Mouse (Mus musculus) cortical plate, adult 2 months (tissue): ENCODE data around the gene Dnase1l3.

Experiments
- CTCF ChIP-seq: fragments of 200-500 bp; IDR thresholded peaks from 2 replicates; pipeline ENCODE4 v1.5.1; 2011; ENCODE audit warnings: mild to moderate bottlenecking, control low read depth, low read length; ENCODE audit not compliant: insufficient read depth; ENCODE audit errors: extremely low read depth
- POLR2A ChIP-seq: fragments of 200-500 bp; IDR thresholded peaks from 2 replicates; pipeline ENCODE4 v1.6.1; 2011; ENCODE audit warnings: mild to moderate bottlenecking, low read length, control low read depth; ENCODE audit not compliant: insufficient read depth; ENCODE audit errors: extremely low read depth

DNA sequence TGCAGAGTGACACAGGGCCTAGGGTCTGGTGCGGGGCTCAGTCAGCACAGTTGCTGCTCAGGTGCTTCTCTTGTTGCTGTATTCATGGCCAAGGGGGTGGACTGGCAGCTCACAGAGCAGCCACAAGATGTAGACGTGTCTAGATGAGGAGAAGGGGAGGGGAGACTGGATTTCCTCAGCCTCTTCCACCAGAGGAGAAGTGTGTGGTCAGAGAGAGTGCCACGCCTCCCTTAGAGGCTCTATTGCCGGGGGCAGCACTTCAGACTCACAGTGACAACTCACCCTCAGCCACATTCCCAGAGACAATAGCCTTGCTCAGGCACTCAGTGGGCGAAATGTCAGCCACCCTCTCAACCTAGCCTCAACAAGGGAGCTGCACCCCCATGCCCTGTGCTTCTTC, 49.1 kb downstream of the Dnase1l3 start:
- TF ChIP-seq CTCF = no peak
- TF ChIP-seq POLR2A = no peak
